Mouse (Mus musculus) MEL-GATA-1-ER (cell line): ENCODE data around the gene Ak1.

Experiments
- DNase-seq: peaks from one replicate; pipeline ENCODE4 v3.0.0-alpha.2; 2012; ENCODE audit warnings: low read depth; ENCODE audit errors: extremely low read depth

The Ak1 gene

GRCm38 (mm10) chr2:32653764-32654163, 32.2 kb downstream of the Ak1 start:
- DNase-seq = no peak

GRCm38 (mm10) chr2:32654743-32655393, 33.3 kb downstream of the Ak1 start:
- DNase-seq = no peak

GRCm38 (mm10) chr2:32655394-32655744, 33.8 kb downstream of the Ak1 start:
- no peak for DNase-seq

GRCm38 (mm10) chr2:32655826-32656225, 34.3 kb downstream of the Ak1 start:
- no peak for DNase-seq

GRCm38 (mm10) chr2:32658873-32659272, 37.3 kb downstream of the Ak1 start:
- DNase-seq = peak; percentile 24

- DNase-seq = no peak
Observed at GRCm38 (mm10) chr2:32661509-32662107, 40.0 kb downstream of the Ak1 start.

GRCm38 (mm10) chr2:32662291-32662690, 40.7 kb downstream of the Ak1 start:
- no peak for DNase-seq

- DNase-seq = no peak
Observed at GRCm38 (mm10) chr2:32665345-32665744, 43.8 kb downstream of the Ak1 start.

GRCm38 (mm10) chr2:32665853-32666252, 44.3 kb downstream of the Ak1 start:
- no peak for DNase-seq

GRCm38 (mm10) chr2:32667775-32668174, 46.2 kb downstream of the Ak1 start:
- no peak for DNase-seq

GRCm38 (mm10) chr2:32668176-32668575, 46.6 kb downstream of the Ak1 start:
- no peak for DNase-seq

GRCm38 (mm10) chr2:32669876-32670275, 48.3 kb downstream of the Ak1 start:
- DNase-seq = no peak

- no peak for DNase-seq
Observed at GRCm38 (mm10) chr2:32671147-32671546, 49.6 kb downstream of the Ak1 start.

GRCm38 (mm10) chr2:32671907-32672595, 50.5 kb downstream of the Ak1 start:
- no peak for DNase-seq

GRCm38 (mm10) chr2:32673176-32673917, 51.8 kb downstream of the Ak1 start:
- DNase-seq = no peak

GRCm38 (mm10) chr2:32676821-32677220, 55.3 kb downstream of the Ak1 start:
- DNase-seq = no peak

GRCm38 (mm10) chr2:32677683-32678082, 56.1 kb downstream of the Ak1 start:
- DNase-seq = no peak

GRCm38 (mm10) chr2:32680051-32680451, 58.5 kb downstream of the Ak1 start:
- no peak for DNase-seq

- no peak for DNase-seq
Observed at GRCm38 (mm10) chr2:32680961-32681650, 59.5 kb downstream of the Ak1 start.

GRCm38 (mm10) chr2:32681754-32682153, 60.2 kb downstream of the Ak1 start:
- DNase-seq = no peak

GRCm38 (mm10) chr2:32682721-32683417, 61.3 kb downstream of the Ak1 start:
- DNase-seq = no peak
